Mouse (Mus musculus) spleen, postnatal 0 days (tissue): ENCODE data around the gene Vmn1r33. TPM values are rescaled to one million over a fixed set of nuclear protein-coding genes. Genes with fewer than 3 reads are reported as not detected.

Experiments
- polyA plus RNA-seq: library from polyadenylated mRNA; unstranded; fragments of >200 nt; fragmentation: Nextera tagmentation; extraction: Ambion mirVana; gene quantifications from 2 replicates; pipeline ENCODE4 v1.2.1, GENCODE M21; 2015

The Vmn1r33 gene
- polyA plus RNA-seq, result not detected in 2 replicates

DNA sequence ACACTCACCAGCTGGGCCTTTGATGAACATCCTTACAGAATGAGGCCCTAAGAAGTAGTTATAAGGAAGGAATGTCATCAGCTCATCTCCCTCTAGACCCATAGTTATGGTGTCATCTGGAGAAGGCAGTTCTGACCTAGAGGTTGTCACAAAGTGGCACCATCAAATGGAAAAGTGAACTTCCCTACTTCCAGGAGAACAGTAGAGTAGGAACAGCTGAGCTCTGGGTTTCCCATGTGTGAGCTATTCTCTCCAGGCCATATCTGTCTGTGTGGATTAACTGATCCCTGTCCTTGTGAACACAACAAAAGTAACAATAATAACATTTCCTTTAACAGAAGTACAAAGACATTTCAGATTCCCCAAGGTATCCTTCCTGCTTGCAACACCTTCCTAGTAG, at the start of gene Vmn1r33:
Gene Vmn1r33, minus strand, starts transcription at position 101 of the 400 bp plus-strand sequence.

DNA sequence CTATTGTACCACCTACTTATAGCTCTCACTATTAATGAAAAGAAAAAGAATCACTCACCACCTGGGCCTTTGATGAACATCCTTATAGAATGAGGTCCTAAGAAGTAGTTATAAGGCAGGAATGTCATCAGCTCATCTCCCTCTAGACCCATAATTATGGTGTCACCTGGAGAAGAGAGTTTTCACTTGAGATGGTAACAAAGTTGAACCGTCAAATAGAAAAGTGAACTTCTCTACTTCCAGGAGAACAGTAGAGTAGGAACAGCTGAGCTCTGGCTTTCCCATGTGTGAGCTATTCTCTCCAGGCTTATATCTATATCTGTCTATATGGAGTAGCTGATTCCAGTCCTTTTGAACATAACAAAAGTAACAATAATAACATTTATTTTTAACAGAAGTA, 25.7 kb upstream of the Vmn1r33 start, which contains the start of gene Vmn1r34:
Gene Vmn1r34, minus strand, starts transcription at position 101 of the 400 bp plus-strand sequence.

Other genes starting within 250 kb of the Vmn1r33 start
- 101 and 110 TPM in 2 replicates for gene Mad2l1, start 82.9 kb downstream of the Vmn1r33 start, polyA plus RNA-seq
- gene Vmn1r32, start 58.2 kb downstream of the Vmn1r33 start, polyA plus RNA-seq, result 0.07 TPM in 1 of 2 replicates, not detected in the other
- gene Vmn1r34, start 25.6 kb upstream of the Vmn1r33 start, polyA plus RNA-seq, result not detected in 2 replicates
- gene Vmn1r35, start 67.6 kb upstream of the Vmn1r33 start, polyA plus RNA-seq, result not detected in 2 replicates
- gene Vmn1r36, start 100.9 kb upstream of the Vmn1r33 start, polyA plus RNA-seq, result not detected in 2 replicates
- not detected in 2 replicates for gene Vmn1r37, start 111.1 kb upstream of the Vmn1r33 start, polyA plus RNA-seq
- not detected in 2 replicates for gene Vmn1r38, start 164.3 kb upstream of the Vmn1r33 start, polyA plus RNA-seq
- not detected in 2 replicates for gene Vmn1r39, start 192.3 kb upstream of the Vmn1r33 start, polyA plus RNA-seq